Mouse (Mus musculus) spleen, adult 2 months (tissue): ENCODE measurements at regions not wholly inside any gene's neighbourhood (a gene's known extent, or its start where the extent isn't known, plus 50 kb on each side); places are given as distances from the start of the nearest gene placed in this dataset.

Experiments used
- DNase-seq, 2 experiments: peaks; one replicate each; pipeline versions ENCODE4 v3.0.0 to v3.0.0-alpha.2; 2012 to 2021; ENCODE audit warnings: low spot score in 2 of 2, low read depth in 1 of 2
- H3K27ac ChIP-seq: fragments of 200-500 bp; 2 replicates; pipeline ENCODE4 v1.5.1; 2012; ENCODE audit warnings: low read length, inconsistent platforms; ENCODE audit not compliant: insufficient read depth
- H3K27me3 ChIP-seq: fragments of 200-500 bp; 2 replicates; pipeline ENCODE4 v1.6.1; 2012; ENCODE audit warnings: mild to moderate bottlenecking, moderate library complexity, low read length, inconsistent platforms; ENCODE audit not compliant: control insufficient read depth, insufficient read depth
- H3K36me3 ChIP-seq: fragments of 200-500 bp; 2 replicates; pipeline ENCODE4 v1.6.1; 2012; ENCODE audit warnings: mild to moderate bottlenecking, low read length, inconsistent platforms; ENCODE audit not compliant: control insufficient read depth, insufficient read depth
- H3K4me1 ChIP-seq: fragments of 200-500 bp; 2 replicates; pipeline ENCODE4 v1.6.1; 2011; ENCODE audit warnings: inconsistent platforms; ENCODE audit not compliant: control insufficient read depth, insufficient read depth, insufficient read length
- H3K4me3 ChIP-seq: fragments of 200-500 bp; 2 replicates; pipeline ENCODE4 v1.5.1; 2011; ENCODE audit warnings: mild to moderate bottlenecking, inconsistent platforms; ENCODE audit not compliant: insufficient read depth, insufficient read length; ENCODE audit errors: extremely low read depth
- CTCF ChIP-seq: fragments of 200-500 bp; IDR thresholded peaks from 2 replicates; pipeline ENCODE4 v1.5.1; 2011; ENCODE audit warnings: mild to moderate bottlenecking, inconsistent platforms; ENCODE audit not compliant: insufficient read depth, insufficient read length, insufficient replicate concordance; ENCODE audit errors: extremely low read depth
- POLR2A ChIP-seq: fragments of 200-500 bp; IDR thresholded peaks from 2 replicates; pipeline ENCODE4 v1.6.1; 2011; ENCODE audit warnings: low read depth, low read length, inconsistent platforms
- WGBS: fragments of 180-500 bp; shearing (Covaris S2); methylation state at CpG from one replicate; pipeline ENCODE4 v1.1.7; 2018; 5-methylcytosine and 5-hydroxymethylcytosine counted together

GRCm38 (mm10) chr10:24984801-24985200 lies 57.5 kb upstream of the Arg1 start:
- Histone ChIP-seq H3K36me3 (no peaks in the 10 kb centered on the region), H3K27me3 (no peaks in the 10 kb centered on the region), H3K4me1 (no peaks in the 10 kb centered on the region), H3K27ac (no peak overlapping the region), H3K4me3 (no peak overlapping the region)
- no peak for DNase-seq
- WGBS = 91% methylated on average over 4 of the region's 4 CpGs
- TF ChIP-seq CTCF (no peak), POLR2A (no peak)

GRCm38 (mm10) chr10:24981763-24982162 lies 54.5 kb upstream of the Arg1 start:
- no peak for DNase-seq
- Histone ChIP-seq H3K4me1 (no peaks in the 10 kb centered on the region), H3K36me3 (no peaks in the 10 kb centered on the region), H3K27me3 (no peaks in the 10 kb centered on the region), H3K27ac (no peak overlapping the region), H3K4me3 (no peak overlapping the region)
- WGBS = 65% methylated on average over 3 of the region's 3 CpGs
- no peak for TF ChIP-seq CTCF
- TF ChIP-seq POLR2A = no peak
